Mouse (Mus musculus): ENCODE measurements around the gene Ap5m1. TPM values are rescaled to one million over a fixed set of nuclear protein-coding genes. Genes with fewer than 3 reads are reported as not detected.

Gene Ap5m1
- total and polyA plus RNA-seq, 2 experiments from 2014 or later: 15.2 to 23.1 TPM

GRCm38 (mm10) chr14:49132391-49132790 lies 66.5 kb downstream of the Ap5m1 start:
- 88% methylated on average over 3 of the region's 3 CpGs for WGBS
- 0 out of 2 replicates have a peak, but pooled peaks cover 5% of the 10 kb centered on the region for H3K4me1 ChIP-seq (ENCODE audit: insufficient read depth, low read length)
- H3K4me3 ChIP-seq (ENCODE audit: low read depth, low read length): no peak overlapping the region
- TF ChIP-seq CTCF (IDR thresholded peaks at IDR 0.05): no peak
- no peaks in the 10 kb centered on the region for H3K36me3 ChIP-seq (ENCODE audit: insufficient read depth, low read length)
- no peak overlapping the region for H3K4me2 ChIP-seq (ENCODE audit: low read depth, low read length, poor library complexity, severe bottlenecking)
- no peak for ATAC-seq (ENCODE audit: low FRiP score)
- no peaks in the 10 kb centered on the region for H3K27me3 ChIP-seq (ENCODE audit: insufficient read depth, low read length)
- no peak for DNase-seq (ENCODE audit: low spot score)
- H3K27ac ChIP-seq (ENCODE audit: low read depth, low read length): no peak overlapping the region
- no peaks in the 10 kb centered on the region for H3K9me3 ChIP-seq (ENCODE audit: low read length)
- no peak overlapping the region for H3K9ac ChIP-seq (replicated peaks; ENCODE audit: low read length, poor library complexity, severe bottlenecking)

GRCm38 (mm10) chr14:49138171-49138570 lies 72.3 kb downstream of the Ap5m1 start:
- H3K4me1 ChIP-seq (ENCODE audit: insufficient read depth, low read length): no peaks in the 10 kb centered on the region
- 0 out of 2 replicates have a peak, but pooled peaks cover 3% of the 10 kb centered on the region for H3K9me3 ChIP-seq (ENCODE audit: low read length)
- no peaks in the 10 kb centered on the region for H3K36me3 ChIP-seq (ENCODE audit: insufficient read depth, low read length)
- TF ChIP-seq CTCF (IDR thresholded peaks at IDR 0.05): no peak
- H3K9ac ChIP-seq (replicated peaks; ENCODE audit: low read length, poor library complexity, severe bottlenecking): no peak overlapping the region
- ATAC-seq (ENCODE audit: low FRiP score): no peak
- H3K4me2 ChIP-seq (ENCODE audit: low read depth, low read length, poor library complexity, severe bottlenecking): no peak overlapping the region
- no peak for DNase-seq (ENCODE audit: low spot score)
- no peaks in the 10 kb centered on the region for H3K27me3 ChIP-seq (ENCODE audit: insufficient read depth, low read length)
- no peak overlapping the region for H3K27ac ChIP-seq (ENCODE audit: low read depth, low read length)
- no peak overlapping the region for H3K4me3 ChIP-seq (ENCODE audit: low read depth, low read length)
- 76% methylated on average over 1 of the region's 1 CpGs for WGBS

DNA sequence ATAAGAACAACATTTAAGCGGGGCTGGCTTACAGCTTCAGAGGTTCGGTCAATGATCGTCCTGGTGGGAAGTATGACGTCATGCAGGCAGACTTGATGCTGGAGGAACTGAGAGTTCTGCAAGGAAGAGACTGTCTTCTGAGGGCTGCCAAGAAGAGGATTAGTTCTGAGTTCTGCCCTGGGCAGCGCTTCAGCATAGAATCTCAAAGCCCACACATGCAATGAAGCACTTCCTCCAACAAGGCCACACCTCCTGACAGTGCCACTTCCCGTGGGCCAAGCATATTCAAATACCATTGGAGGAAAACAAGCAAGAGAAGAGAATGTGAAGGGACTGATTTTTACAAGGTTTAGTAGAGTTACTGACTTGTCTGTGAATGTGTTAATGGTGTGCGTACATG lies 74.9 kb downstream of the Ap5m1 start:
- no peak overlapping the region for H3K4me2 ChIP-seq (ENCODE audit: low read depth, low read length, poor library complexity, severe bottlenecking)
- DNase-seq (ENCODE audit: low spot score) (no peak), ATAC-seq (ENCODE audit: low FRiP score) (no peak)
- H3K36me3 ChIP-seq (ENCODE audit: insufficient read depth, low read length): no peaks in the 10 kb centered on the region
- no peak overlapping the region for H3K27ac ChIP-seq (ENCODE audit: low read depth, low read length)
- H3K4me1 ChIP-seq (ENCODE audit: insufficient read depth, low read length): no peaks in the 10 kb centered on the region
- H3K4me3 ChIP-seq (ENCODE audit: low read depth, low read length): no peak overlapping the region
- no peaks in the 10 kb centered on the region for H3K27me3 ChIP-seq (ENCODE audit: insufficient read depth, low read length)
- 90% methylated on average over 7 of the region's 7 CpGs for WGBS
- 0 out of 2 replicates have a peak, but pooled peaks cover 3% of the 10 kb centered on the region for H3K9me3 ChIP-seq (ENCODE audit: low read length)
- no peak for TF ChIP-seq CTCF (IDR thresholded peaks at IDR 0.05)
- no peak overlapping the region for H3K9ac ChIP-seq (replicated peaks; ENCODE audit: low read length, poor library complexity, severe bottlenecking)

Other genes with a start within 250 kb of the Ap5m1 start
- gene Exoc5, start 556 bp downstream of the Ap5m1 start, total RNA-seq (2014; rRNA removed): 59.5 and 91.5 TPM in 2 replicates
- gene Exoc5, start 556 bp downstream of the Ap5m1 start, polyA plus RNA-seq (2015; fragmentation: Nextera tagmentation; extraction: Ambion mirVana): 42.6 and 47.2 TPM in 2 replicates
- 42.2 and 50.9 TPM in 2 replicates for gene Naa30, start 106.1 kb downstream of the Ap5m1 start, total RNA-seq (2014; rRNA removed)
- 8.8 and 9.0 TPM in 2 replicates for gene Naa30, start 106.1 kb downstream of the Ap5m1 start, polyA plus RNA-seq (2015; fragmentation: Nextera tagmentation; extraction: Ambion mirVana)
- not detected in 2 replicates for gene ccdc198, start 179.4 kb downstream of the Ap5m1 start, total RNA-seq (2014; rRNA removed)
- gene ccdc198, start 179.4 kb downstream of the Ap5m1 start, polyA plus RNA-seq (2015; fragmentation: Nextera tagmentation; extraction: Ambion mirVana): 0.13 TPM in 1 of 2 replicates, not detected in the other